Mouse (Mus musculus): ENCODE data around the gene Rpl19.

Gene Rpl19

DNA sequence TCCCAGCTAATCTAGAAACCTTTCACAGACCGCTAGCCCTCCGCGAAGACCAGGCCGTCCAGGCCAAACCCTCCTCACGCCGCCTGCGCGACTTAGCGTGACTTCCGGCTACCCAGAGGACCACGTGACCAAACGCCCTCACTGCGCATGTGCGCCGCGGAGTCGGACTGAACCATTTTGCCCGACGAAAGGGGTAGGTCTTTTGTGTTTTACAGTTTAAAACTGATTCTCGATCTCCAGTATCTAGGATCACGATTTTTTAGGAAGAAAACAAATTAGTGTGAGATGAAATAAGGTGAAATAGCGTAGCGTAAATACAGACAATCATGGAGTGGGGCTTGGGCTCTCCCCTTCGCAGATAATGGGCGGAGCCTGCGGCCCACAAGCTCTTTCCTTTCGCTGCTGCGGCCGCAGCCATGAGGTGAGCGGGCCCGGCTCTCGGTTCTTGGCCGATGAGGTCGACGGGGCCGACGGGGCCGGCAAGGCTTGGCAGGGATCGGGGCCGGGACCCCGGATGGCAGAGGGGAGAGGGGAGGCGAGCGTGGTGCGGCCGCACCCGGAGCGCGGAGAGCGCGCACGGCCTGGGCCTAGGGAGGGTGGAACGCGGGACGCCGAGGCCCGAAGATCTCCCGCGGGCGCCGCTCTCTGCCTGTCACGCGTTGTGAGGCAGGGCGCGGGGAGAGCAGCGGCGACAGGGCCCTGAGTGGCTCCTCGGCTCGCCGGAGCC is at the start of gene Rpl19:
Rpl19 (plus strand) TSS at position 141 of the 727 bp plus-strand sequence.
- peak; percentile 94 for DNase-seq (ENCODE audit: low spot score)

DNA sequence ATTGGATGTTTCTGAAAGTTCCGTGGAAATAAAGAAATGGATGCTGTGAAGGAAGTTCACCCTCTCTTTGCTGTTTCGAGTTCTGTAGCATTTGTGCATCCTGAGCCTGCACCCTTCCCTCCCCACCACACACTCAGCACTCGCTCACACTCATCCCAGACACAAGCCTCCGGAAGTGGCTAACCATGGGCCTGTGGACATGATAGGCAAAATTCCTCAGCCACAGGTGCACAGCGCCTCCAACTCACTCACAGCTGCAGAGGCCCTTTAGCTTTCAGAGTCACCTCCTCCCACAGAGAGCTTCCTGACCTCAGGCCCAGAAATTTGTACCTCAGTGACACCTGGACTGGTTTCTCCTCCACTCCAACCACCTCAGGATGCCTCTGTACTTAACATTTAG is 48.7 kb upstream of the Rpl19 start:
- no peak for DNase-seq (ENCODE audit: low spot score)

DNA sequence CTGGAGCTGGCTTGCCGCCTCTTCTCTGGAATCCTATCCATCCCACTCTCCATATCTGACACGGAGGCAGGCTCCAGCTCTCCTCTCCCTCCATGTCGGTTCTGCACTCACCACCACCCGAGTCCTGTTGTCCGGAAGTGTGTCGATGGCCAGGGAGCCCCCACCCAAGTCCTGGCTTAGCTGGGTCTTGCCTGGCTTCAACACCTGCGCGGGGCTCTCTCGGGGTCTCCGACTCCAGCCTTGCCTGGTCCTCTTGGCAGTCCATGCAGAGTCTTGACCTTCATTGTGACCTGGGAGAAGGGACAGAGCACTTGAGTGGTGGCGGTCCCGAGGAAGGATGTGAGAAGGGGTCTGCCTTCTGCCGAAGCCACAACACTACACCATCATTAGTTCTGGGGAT is 48.1 kb upstream of the Rpl19 start:
- DNase-seq (ENCODE audit: low spot score): no peak

DNA sequence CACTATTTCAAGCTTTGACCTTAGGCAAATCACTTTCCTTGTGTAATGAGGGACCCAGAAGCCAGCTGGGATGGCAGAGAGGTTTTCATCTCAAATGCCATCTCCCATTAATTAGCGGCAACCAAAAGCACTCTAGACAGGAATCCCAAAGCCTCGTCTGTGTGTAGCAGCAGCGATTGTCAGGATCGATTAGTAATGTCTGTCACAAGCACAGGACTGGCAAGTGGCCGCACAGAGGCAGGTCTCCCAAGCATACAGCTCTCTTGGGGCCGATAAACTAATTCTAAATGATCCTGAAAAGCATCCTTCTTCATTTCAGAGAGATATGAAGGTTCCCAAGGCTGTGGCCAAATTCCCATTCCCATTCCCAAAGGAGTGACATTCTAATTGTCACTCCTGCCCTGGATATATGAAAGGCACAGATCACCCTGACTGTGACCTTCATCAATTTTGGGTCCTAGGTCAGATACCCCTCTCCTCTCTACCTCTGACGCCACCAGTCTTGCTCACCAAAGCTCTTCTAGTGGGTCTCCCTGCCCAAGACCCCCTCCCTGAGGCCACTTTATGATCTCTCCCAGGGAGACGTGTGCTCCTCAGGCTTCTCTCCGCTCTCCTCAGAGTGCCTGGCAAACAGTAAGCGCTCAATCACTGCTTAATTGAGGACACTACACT is 46.5 kb upstream of the Rpl19 start:
- DNase-seq (ENCODE audit: low spot score): no peak

DNA sequence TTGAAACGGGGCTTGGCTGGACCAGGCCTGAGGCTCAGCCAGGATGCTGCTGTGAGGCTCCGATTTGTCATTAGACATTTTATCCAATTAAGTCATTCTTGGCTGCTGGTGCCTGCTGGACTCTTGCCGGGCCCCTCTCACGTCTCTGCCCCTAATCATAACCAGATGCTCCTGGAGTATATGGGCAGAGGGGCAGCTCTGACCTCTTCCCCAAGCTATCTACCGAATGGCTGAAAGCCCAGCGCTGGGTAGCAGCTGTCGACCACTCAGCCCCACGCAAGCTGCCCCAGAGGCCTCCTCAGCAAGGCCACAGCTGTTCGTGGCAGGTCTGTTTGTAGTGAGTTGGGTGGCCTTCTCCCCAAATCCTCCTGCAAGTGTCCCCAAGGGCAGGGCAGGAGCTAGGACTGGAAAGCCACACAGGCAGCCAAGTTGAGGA is 46.0 kb upstream of the Rpl19 start:
- no peak for DNase-seq (ENCODE audit: low spot score)

DNA sequence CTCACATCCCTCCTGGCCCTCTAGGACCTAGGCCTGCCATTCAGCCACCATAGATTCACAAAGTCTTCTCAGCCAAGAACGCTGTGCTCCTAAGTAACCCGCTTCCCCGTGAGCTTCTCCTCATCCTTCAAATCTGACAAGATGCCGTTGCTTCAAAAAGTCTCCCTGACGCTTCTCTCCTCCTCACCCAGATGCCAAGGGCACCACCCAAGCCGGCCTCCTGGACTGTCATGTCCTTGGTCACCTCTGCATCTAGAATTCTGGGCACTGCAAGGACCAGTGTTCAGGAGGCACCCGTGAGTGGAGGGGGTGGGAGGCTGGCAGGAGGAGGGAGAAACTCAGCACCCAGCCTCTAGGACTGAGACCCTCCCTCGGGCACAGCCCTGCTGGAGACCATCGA is 43.8 kb upstream of the Rpl19 start:
- DNase-seq (ENCODE audit: low spot score): no peak

DNA sequence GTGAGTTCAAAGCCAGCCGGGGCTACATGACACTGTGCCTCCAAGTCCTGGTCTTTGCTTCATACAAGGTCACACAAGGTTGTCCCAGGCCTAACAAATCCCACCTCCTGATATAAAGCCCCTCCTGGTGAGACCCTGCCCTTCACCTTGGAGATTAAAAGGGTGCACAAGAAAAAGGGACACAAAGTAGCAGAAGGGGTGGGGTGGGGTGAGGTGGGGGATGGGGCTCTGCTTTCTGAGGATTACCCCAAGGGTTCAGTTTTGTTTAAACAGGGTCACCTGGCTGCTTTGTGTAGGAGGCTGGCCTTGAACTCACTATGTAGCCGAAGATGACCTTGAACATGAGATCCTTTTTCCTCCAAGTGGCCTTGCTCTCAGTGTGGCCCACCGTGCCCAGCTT is 43.0 kb upstream of the Rpl19 start:
- no peak for DNase-seq (ENCODE audit: low spot score)

DNA sequence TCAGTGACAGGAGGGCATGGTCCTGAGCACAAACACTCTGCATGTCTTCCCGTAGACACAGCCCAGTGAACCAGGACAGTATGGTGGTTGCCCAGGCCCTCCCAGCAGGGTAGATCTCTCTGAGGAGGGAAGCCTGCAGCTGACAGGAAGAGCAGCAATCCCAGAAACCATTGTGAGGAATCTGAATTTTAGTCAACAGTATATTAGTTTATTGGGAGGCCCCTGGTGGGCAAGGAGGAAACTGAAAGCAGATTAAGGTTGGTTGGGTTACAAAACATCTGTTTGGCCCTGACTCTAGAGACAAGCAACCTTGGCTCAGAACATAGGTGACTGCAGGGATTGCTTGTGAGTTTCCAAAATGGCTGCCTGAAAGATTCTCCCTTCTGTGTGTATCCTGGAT is 42.5 kb upstream of the Rpl19 start:
- DNase-seq (ENCODE audit: low spot score): no peak

DNA sequence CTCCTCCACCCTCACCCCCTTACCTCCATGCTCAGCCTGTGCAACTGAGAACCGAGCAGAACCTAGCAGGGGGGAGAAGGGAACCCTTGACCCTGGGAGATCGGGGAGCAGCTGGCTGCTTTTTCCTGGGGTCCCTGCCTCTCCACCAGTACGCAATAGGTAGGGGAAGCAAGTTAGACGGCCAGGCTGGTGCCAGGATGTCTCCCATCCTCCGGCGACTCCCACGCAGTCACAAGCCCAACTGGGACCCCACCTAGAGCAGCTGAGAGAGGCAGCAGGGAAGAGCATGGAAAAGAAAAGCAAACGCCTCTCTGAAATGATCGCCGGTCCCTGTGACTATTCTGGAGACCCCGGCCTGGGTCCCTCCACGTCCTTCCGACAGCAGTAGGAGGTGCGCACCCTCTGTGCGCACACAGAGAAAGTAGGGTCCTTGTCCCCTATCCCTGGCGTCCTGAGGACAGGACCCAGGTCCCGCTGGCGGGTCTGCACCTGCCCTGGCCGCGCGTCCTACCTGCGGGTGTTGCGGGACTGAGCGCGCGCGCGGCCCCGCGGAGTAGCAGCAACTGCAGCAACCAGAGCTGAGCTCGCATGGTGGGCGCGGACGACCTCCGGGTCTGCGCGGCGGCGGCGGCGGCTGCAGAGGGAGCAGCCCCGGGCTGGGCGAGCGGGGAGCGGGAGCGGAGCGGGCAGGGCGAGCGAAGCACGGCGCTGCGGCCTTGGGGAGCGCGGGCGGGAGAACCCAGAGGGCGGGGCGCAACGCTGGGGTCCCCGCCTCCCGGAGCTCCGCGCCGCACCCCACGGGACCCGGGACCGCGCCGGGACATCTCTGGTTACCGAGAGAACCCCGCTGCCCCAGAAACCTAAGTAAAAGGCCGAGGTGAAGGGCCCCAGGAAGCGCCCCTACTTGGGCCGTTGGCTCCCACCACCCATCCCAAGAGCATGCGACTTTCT is 40.5 kb upstream of the Rpl19 start, which contains the start of gene Plxdc1:
Plxdc1 (minus strand) TSS at position 718 of the 951 bp plus-strand sequence.
- no peak for DNase-seq (ENCODE audit: low spot score)

DNA sequence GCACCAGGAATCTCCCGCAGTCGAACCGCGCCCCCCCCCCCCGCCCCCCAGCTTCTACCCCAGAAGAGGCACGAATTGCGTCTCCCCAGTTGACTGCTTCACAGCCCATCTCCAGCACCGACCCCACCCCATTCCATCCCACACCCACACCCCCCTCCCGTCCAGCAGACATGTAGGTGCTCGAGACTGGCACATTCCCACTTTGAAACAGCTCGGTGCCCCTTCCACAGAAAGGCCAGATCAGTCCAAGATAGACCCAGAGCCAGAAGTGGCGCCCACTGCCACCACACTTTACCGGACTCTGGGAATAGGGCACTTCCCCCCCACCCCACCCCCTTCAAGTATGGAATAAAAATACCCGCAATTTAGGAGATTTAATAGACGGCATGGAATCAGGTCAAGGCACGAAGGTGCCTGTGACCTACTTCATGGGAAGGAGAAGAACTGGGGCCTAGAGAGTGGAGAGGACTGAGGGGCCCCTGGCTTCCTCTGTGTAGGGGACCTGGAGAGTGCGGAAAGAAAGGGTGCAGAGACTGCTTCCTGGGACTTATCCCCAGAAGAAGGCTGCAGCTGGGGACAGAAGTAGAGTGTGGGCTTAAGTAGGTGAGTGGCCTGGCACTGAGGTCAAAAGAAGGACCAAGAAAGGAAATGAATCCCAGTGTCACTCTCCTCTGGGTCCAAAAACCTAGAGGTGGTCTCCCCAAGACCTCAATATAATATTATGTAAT is 39.6 kb upstream of the Rpl19 start:
- no peak for DNase-seq (ENCODE audit: low spot score)

DNA sequence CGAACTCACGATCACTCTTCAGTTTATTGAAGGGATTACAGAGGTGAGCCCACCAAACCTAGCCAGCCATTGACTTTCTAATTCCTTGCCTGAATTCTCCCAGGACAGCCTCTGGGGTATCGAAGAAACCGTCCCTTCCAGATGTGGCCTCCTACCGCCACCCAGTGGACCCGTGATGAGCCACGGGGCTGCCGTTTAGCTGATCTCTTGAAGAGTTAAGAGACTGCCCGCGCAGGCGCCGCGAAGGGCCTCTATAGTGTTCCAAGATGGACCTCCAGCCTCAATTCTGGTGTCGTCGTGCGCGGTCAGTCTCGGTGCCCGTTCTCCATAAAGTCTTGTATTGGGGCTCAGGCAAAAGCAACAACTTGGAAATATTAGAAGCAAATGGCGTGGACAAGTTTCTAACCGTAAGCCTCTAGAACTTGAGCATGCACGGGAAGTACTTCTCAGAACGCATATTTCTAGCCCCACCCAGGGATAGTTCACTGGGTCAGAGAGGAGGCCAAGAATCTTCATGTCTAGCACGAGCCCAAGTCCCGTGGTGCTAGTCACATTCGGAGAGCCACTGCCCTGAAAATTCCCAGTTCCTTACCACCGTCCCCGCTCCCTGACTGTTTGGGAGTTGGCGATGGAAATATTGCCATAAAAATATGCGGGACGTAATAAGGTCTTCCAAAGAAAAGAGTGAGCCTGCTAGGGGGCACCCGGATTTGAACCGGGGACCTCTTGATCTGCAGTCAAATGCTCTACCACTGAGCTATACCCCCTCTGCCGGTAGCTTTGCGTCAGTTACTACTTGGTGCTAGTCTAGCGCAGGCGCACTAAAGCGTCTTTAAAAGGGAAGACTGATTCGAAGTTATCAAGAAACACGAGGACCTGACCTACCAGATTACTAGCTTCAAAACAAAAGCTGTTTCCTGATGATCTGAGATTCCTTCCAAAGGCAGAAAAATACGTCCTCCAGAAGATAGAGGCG is 38.7 kb upstream of the Rpl19 start:
- peak; percentile 98 for DNase-seq (ENCODE audit: low spot score)

DNA sequence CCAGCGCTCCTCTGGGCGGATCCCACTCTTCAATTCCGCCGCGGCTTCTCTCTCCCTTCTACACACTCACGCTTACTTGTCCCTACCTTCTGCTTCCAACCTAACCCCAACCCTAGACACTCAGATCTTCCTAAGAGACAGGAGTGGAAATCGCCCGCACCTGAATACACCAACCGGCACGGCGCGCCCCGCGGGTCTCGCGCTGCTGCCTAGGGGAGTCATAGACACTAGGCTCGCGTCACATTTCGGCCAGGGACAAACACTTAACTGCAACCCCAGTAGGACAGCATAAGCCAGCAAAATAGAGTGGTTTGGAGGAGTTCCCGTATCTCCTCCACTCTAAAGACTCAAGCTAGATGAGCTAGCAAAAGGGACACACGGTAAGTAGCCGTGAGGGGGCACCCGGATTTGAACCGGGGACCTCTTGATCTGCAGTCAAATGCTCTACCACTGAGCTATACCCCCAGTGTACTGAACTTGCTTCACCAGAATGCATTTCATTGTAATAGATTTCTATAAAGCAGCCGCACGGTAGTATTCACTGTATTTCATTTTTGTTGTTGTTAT is 37.9 kb upstream of the Rpl19 start:
- peak; percentile 85 for DNase-seq (ENCODE audit: low spot score)

DNA sequence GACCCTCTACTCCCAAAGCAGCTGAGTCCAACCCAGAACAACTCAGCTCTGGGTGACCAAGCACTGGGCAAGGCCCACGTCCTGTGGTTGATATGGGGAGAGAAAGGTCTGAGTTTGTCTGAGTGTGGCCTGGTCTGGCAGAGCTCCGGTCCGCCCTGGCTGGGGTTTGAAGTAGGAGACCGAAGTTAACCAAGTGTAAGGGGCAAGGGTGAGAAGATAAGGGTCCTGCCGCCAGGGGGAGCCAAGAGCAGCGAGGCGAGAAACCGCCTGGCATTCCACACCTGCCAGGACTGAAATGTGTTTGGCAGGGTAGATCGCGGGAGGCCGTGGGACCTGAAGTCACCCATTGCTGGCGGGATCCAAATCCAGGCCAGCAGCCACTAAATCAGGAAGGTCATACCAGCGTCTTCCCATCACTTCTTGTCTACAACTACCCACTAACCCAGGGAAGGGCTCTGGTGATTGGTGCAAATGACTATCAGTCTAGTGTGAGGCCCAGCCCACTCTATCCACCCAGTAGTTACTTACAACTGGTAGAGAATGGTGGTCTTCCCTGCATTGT is 31.9 kb upstream of the Rpl19 start:
- DNase-seq (ENCODE audit: low spot score): no peak

DNA sequence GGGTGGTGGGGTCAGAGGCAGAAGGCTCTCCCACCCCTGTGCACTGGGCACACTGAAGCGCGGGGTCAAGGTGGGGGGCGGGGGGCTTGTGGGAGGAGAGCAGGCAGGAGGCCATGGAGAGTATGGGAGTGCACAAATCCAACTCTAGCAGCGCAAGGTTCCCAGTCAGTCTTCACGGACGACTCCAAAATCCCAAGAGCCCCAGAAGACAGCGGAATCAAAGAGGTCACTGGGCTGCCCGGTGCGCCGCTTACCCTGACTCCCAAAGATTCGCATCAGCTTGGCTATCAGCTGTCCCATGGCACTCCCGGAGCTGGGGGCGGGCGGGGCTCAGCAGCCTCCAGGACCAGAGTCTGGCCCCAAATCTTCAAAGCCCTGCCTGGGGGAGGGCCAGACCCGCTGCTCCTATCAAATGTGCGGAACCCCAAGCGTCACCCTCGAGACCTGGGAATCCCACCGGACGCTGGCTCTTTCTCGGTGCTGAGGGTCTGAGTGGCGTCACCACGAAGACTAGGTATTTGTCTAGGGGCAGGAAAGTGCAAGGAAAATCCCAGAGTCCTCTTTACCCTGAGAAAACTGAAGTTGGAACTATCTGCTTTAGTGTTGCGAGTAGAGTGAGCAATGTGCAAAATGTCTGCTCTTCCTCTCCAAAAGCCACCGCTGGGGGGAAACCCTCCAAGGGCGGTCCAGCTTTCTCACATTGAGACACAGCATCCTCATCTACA is 30.8 kb upstream of the Rpl19 start, which contains the start of gene Arl5c:
Arl5c (minus strand) TSS at position 618 of the 725 bp plus-strand sequence.
- no peak for DNase-seq (ENCODE audit: low spot score)

DNA sequence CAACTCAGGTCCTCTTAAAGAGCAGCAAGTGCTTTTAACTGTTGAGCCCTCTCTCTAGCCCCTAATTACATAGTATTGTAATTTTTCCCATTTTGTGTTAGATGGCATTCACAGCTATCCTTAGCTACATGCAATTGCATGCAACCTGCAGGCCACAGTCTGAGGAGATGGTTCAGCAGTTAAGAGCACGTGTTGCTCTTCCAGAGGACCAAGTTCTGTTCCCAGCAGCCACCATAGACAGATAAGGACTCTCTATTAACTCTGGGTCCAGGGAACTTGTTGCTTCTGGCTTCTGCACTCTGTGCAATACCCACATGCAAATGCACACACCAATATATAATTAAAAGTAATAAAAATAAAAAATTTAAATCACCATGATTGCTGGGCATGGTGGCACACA is 29.8 kb upstream of the Rpl19 start:
- no peak for DNase-seq (ENCODE audit: low spot score)

DNA sequence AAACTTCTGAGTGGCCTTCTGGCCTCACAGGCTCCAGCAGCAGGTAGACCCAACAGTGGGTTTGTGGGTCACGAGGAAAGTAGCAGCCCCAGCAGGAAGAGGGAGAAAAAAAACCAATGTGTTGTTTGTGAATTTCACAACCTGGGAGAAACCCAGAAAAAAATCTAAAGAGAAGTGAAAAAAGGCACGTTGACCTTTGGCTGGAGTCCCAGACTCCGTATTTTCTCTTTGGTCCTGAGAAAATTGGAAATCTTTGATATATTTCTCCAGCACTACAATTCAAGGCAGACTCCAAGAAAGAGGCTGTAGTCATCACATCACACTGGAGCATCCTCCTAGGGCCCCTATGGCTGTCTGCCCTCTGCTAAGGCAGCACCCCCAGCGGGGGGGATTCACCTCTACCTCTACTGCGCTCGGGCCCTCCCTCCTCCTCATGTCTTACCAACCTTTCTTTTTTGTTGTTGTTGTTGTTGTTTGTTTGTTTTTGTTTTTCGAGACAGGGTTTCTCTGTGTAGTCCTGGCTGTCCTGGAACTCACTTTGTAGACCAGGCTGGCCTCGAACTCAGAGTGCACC is 29.0 kb upstream of the Rpl19 start:
- no peak for DNase-seq (ENCODE audit: low spot score)

DNA sequence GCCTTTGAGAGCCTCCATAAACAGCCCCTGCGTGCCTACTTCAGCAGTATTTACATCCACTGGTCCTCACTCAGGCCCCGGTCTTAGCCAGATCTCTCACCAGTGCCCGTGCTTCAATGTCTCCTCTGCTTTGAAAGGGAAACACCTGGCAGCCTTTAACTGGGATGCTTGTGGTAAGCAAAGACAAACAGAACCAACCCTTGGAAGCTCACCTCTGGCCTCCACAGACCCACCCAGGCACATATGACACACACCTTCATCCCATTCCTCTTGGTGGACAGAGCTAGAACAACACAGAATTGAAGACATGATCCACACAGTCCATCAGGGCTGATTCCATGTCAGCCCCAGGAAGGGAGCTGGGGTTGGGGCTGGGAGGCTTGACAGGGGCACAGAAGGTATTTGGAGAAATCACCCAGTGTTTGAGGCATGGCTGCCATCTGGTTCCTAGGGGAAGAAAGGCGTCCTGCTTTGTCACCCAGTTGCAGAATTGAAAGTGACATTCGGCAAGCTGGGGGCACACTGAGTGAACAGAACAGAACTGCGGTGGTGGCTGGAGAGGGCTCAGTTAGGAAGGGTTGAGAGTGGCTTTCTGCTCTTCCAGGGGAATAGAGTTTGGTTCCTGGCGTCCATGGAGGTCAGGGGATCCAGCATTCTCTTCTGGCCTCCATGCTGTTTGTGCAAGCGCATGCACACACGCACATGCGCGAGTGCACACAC is 28.3 kb upstream of the Rpl19 start:
- no peak for DNase-seq (ENCODE audit: low spot score)
